Mouse (Mus musculus): ENCODE data around the gene Lmx1b. TPM values are rescaled to one million over a fixed set of nuclear protein-coding genes. Genes with fewer than 3 reads are reported as not detected.

Gene Lmx1b
- polyA plus RNA-seq, 1 experiment from 2014 or later: 0.12 TPM

DNA sequence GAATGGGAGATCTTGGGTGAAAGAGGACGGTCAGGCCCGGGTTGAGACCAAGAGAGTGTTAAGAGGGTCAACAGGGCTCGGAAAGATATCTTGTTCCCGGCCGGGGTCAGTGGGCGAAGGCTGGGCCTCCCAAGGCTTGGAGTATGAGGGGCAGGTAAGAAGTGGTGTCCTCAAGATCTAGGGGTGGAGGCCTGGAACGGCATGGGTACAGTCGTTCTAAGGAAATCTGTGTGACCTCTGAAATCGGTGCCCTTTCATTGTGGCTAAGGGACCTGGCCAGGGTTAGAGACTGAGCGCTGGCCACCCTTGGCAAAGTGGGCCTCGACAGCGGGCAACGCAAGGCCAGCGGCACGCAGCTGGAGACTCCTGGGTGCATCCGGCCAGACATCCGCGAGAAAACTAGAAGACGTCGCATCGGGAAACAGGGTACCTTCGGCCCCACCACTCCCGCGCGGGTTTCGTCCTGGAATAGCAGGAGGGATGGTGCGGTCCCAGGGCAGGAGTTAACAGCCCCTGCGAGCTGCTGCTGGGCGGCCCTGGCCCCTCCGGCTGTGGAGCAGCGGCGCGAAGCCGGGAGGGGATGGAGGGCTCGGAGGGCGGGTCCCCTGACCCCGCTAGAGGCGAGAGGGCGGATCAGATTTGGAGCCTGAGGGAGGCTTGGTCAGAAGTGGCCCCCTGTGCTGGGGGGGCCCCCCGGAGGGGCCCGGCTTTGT is 1.7 kb upstream of the Lmx1b start:
- under 1% methylated on average over 41 of the region's 41 CpGs for WGBS
- 0 out of 2 replicates have a peak overlapping the region, but pooled peaks have one; percentile 9 for H3K4me3 ChIP-seq

GRCm38 (mm10) chr2:33640978-33641858 is 907 bp upstream of the Lmx1b start:
- H3K4me1 ChIP-seq: peaks cover 30% of the 10 kb centered on the region
- peak overlapping the region; percentile 40 for H3K4me3 ChIP-seq
- no peak overlapping the region for H3K27ac ChIP-seq
- WGBS: 1% methylated on average over 40 of the region's 56 CpGs
- 0 out of 2 replicates have a peak overlapping the region, but pooled peaks have one; percentile 34 for H3K9ac ChIP-seq
- 0 out of 2 replicates have a peak, but pooled peaks have one; percentile 31 for ATAC-seq
- no peaks in the 10 kb centered on the region for H3K36me3 ChIP-seq (ENCODE audit: poor library complexity, severe bottlenecking)
- no peaks in the 10 kb centered on the region for H3K9me3 ChIP-seq (replicated peaks)
- H3K27me3 ChIP-seq: peaks cover 100% of the 10 kb centered on the region
- H3K4me2 ChIP-seq: peak overlapping the region; percentile 61

More for the DNA sequence above, 1.7 kb upstream of the Lmx1b start:
- Histone ChIP-seq H3K4me1 (peaks cover 30% of the 10 kb centered on the region), H3K4me2 (peak overlapping the region; percentile 11), H3K27me3 (peaks cover 100% of the 10 kb centered on the region), H3K9ac (no peak overlapping the region), H3K36me3 (ENCODE audit: poor library complexity, severe bottlenecking) (no peaks in the 10 kb centered on the region), H3K27ac (no peak overlapping the region), H3K9me3 (replicated peaks) (no peaks in the 10 kb centered on the region)
- ATAC-seq: no peak

GRCm38 (mm10) chr2:33639301-33640170 is 775 bp downstream of the Lmx1b start:
- H3K27ac ChIP-seq: no peak overlapping the region
- peak overlapping the region; percentile 23 for H3K4me3 ChIP-seq
- WGBS: under 1% methylated on average over 70 of the region's 71 CpGs
- 0 out of 2 replicates have a peak overlapping the region, but pooled peaks have one; percentile 12 for H3K9ac ChIP-seq
- peak; percentile 34; the same call in 1 of the 2 replicates for ATAC-seq
- peak overlapping the region; percentile 49 for H3K4me2 ChIP-seq
- H3K27me3 ChIP-seq: peaks cover 100% of the 10 kb centered on the region
- H3K4me1 ChIP-seq: peaks cover 30% of the 10 kb centered on the region
- H3K36me3 ChIP-seq (ENCODE audit: poor library complexity, severe bottlenecking): no peaks in the 10 kb centered on the region
- H3K9me3 ChIP-seq (replicated peaks): no peaks in the 10 kb centered on the region

GRCm38 (mm10) chr2:33638141-33638733 is 2.1 kb downstream of the Lmx1b start:
- peaks cover 100% of the 10 kb centered on the region for H3K27me3 ChIP-seq
- H3K27ac ChIP-seq: no peak overlapping the region
- H3K9me3 ChIP-seq (replicated peaks): no peaks in the 10 kb centered on the region
- H3K4me2 ChIP-seq: no peak overlapping the region
- H3K4me1 ChIP-seq: peaks cover 30% of the 10 kb centered on the region
- WGBS: 18% methylated on average over 6 of the region's 6 CpGs
- no peaks in the 10 kb centered on the region for H3K36me3 ChIP-seq (ENCODE audit: poor library complexity, severe bottlenecking)
- H3K9ac ChIP-seq: no peak overlapping the region
- H3K4me3 ChIP-seq: no peak overlapping the region
- no peak for ATAC-seq

DNA sequence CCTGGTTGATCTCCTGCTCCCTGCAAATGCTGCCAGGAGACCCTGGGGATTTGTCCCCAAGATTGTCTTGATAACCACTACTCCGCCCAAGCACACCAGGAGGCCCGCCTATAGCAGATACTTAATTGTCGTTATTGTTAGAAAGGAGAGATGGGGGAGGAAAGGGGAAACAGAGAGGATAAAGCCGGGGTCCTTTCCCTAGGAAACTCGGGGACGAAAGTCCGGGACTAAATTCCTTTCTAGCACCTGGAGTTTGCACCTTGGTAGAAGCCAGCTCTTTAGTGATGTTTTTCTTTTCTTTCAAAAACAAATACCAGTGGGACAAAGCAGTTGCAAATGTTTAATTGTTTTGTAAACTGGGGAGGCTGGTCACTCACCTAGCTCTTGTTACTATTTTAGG is 3.0 kb downstream of the Lmx1b start:
- Histone ChIP-seq H3K36me3 (ENCODE audit: poor library complexity, severe bottlenecking) (no peaks in the 10 kb centered on the region), H3K9ac (no peak overlapping the region), H3K27ac (no peak overlapping the region), H3K4me2 (no peak overlapping the region), H3K9me3 (replicated peaks) (no peaks in the 10 kb centered on the region), H3K4me3 (no peak overlapping the region), H3K4me1 (peaks cover 27% of the 10 kb centered on the region), H3K27me3 (peaks cover 100% of the 10 kb centered on the region)
- 3% methylated on average over 7 of the region's 7 CpGs for WGBS
- ATAC-seq: no peak

DNA sequence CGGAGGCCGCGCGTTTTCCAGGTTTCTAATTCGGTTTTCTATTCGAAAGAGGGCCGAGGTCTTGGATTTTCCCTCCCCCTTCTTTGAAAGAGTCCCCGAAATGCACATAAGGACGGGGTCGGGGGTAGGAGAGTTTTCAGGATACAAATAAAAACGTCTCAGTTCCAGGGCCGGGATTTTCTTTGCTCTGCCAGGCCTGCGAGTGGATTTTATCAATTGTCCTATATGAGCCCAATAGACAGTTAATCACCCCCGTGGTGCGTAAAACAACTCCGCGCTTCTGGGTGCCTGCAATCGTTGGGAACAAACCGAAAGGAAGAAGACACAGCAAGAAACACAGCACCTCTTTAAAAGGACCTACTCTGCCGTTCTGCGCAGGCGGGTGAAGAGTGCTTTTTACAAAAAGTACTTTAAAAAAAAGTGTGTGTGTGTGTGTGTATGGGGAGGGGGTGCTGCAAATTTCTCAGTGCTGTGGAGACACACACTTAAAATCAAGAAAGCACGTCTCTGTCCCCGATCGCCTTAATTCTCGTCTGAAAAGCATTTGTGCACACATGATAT is 3.6 kb downstream of the Lmx1b start:
- no peak overlapping the region for H3K9ac ChIP-seq
- no peak overlapping the region for H3K27ac ChIP-seq
- H3K4me2 ChIP-seq: no peak overlapping the region
- peaks cover 100% of the 10 kb centered on the region for H3K27me3 ChIP-seq
- H3K4me3 ChIP-seq: no peak overlapping the region
- ATAC-seq: no peak
- 1% methylated on average over 26 of the region's 26 CpGs for WGBS
- no peaks in the 10 kb centered on the region for H3K9me3 ChIP-seq (replicated peaks)
- H3K4me1 ChIP-seq: peaks cover 27% of the 10 kb centered on the region
- no peaks in the 10 kb centered on the region for H3K36me3 ChIP-seq (ENCODE audit: poor library complexity, severe bottlenecking)

DNA sequence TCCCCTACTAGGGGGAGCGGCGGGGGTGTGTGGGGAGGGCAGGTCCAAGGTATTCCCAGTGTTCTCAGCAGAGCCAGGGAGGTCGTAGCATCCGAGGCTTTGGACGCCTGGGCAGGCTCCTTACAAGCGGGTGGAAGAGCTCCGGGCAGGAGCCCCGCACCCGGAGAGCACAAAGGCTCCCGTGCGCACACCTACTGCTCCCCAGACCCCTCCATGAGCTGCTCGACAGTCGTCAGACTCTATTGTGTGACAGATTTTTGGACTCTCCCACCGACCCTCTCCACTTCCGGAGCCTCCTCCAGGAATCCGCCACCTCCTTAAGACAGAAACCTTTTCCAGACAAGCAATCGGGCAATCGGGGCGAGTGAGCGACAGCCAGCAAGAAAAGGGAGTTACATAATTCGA is 4.2 kb downstream of the Lmx1b start:
- H3K27me3 ChIP-seq: peaks cover 100% of the 10 kb centered on the region
- WGBS: 0% methylated on average over 21 of the region's 21 CpGs
- peaks cover 28% of the 10 kb centered on the region for H3K4me1 ChIP-seq
- ATAC-seq: no peak
- no peaks in the 10 kb centered on the region for H3K9me3 ChIP-seq (replicated peaks)
- H3K27ac ChIP-seq: no peak overlapping the region
- H3K4me3 ChIP-seq: no peak overlapping the region
- H3K4me2 ChIP-seq: no peak overlapping the region
- H3K9ac ChIP-seq: no peak overlapping the region
- H3K36me3 ChIP-seq (ENCODE audit: poor library complexity, severe bottlenecking): no peaks in the 10 kb centered on the region

GRCm38 (mm10) chr2:33635323-33636116 is 4.8 kb downstream of the Lmx1b start:
- peaks cover 27% of the 10 kb centered on the region for H3K4me1 ChIP-seq
- no peak overlapping the region for H3K4me2 ChIP-seq
- no peak for ATAC-seq
- no peak overlapping the region for H3K4me3 ChIP-seq
- H3K9me3 ChIP-seq (replicated peaks): no peaks in the 10 kb centered on the region
- 2% methylated on average over 19 of the region's 19 CpGs for WGBS
- H3K36me3 ChIP-seq (ENCODE audit: poor library complexity, severe bottlenecking): no peaks in the 10 kb centered on the region
- H3K27ac ChIP-seq: no peak overlapping the region
- H3K9ac ChIP-seq: no peak overlapping the region
- H3K27me3 ChIP-seq: peaks cover 100% of the 10 kb centered on the region

DNA sequence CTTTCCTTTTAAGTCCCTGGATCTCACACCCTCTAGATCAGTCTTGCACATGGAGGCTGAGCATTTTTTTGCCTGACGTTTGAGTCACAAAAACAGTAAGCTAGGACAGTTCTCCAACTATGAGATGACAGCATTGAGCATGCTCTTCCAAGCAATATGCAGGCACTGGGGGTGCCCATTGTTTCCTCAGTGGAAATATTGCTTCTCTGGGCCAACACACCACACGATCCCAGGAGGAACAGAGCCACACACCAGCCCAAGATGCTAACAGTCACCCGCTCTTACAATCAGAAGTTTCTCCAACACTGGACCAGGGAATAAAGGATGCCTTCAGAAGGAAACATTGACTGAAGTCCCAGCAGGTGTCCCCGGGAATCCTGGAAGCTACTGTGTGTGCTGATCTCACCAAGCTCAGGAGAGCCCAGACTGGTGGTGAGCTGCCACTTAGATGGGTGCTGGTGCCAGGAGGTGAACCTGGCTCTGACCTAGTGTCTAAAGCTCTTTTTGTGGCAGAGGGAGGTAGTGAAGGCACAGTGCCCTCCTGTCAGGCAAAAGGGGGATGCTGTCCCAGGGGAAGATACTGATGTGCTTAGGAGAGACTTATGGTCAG is 5.7 kb downstream of the Lmx1b start:
- no peaks in the 10 kb centered on the region for H3K36me3 ChIP-seq (ENCODE audit: poor library complexity, severe bottlenecking)
- H3K27ac ChIP-seq: no peak overlapping the region
- no peak overlapping the region for H3K4me2 ChIP-seq
- no peak overlapping the region for H3K9ac ChIP-seq
- H3K4me1 ChIP-seq: peaks cover 21% of the 10 kb centered on the region
- peaks cover 100% of the 10 kb centered on the region for H3K27me3 ChIP-seq
- no peak for ATAC-seq
- 16% methylated on average over 4 of the region's 4 CpGs for WGBS
- no peak overlapping the region for H3K4me3 ChIP-seq
- no peaks in the 10 kb centered on the region for H3K9me3 ChIP-seq (replicated peaks)

- 10% methylated on average over 5 of the region's 5 CpGs for WGBS
- Histone ChIP-seq H3K4me3 (no peak overlapping the region), H3K9me3 (replicated peaks) (no peaks in the 10 kb centered on the region), H3K4me2 (no peak overlapping the region), H3K27ac (no peak overlapping the region), H3K9ac (no peak overlapping the region), H3K36me3 (ENCODE audit: poor library complexity, severe bottlenecking) (no peaks in the 10 kb centered on the region), H3K27me3 (peaks cover 100% of the 10 kb centered on the region), H3K4me1 (peaks cover 15% of the 10 kb centered on the region)
- ATAC-seq: no peak
These were observed 6.4 kb downstream of the Lmx1b start for GRCm38 (mm10) chr2:33633955-33634354.
